Mouse (Mus musculus): Measurements from ENCODE around the gene Eif2b2. TPM values are rescaled to one million over a fixed set of nuclear protein-coding genes. Genes with fewer than 3 reads are reported as not detected.

The Eif2b2 gene
- polyA plus RNA-seq, 1 experiment from 2014 or later = 74.8 TPM

- H3K4me2 ChIP-seq (ENCODE audit: low read depth, low read length) = peak overlapping the region; percentile 39; the same call in 1 of the 2 replicates
- ATAC-seq = peak; percentile 60
These were observed 26.7 kb upstream of the Eif2b2 start for GRCm38 (mm10) chr12:85192461-85193108.

GRCm38 (mm10) chr12:85193146-85193545 lies 26.1 kb upstream of the Eif2b2 start:
- no peak overlapping the region for H3K9ac ChIP-seq (ENCODE audit: low read depth, low read length)
- H3K4me2 ChIP-seq (ENCODE audit: low read depth, low read length) = no peak overlapping the region
- 86% methylated on average over 10 of the region's 10 CpGs for WGBS
- H3K36me3 ChIP-seq (ENCODE audit: control insufficient read depth, insufficient read depth, low read length) = no peaks in the 10 kb centered on the region
- ATAC-seq = no peak
- H3K27me3 ChIP-seq (replicated peaks; ENCODE audit: control insufficient read depth, insufficient read depth, low read length) = no peaks in the 10 kb centered on the region
- no peak overlapping the region for H3K27ac ChIP-seq (ENCODE audit: low read length)
- H3K9me3 ChIP-seq (ENCODE audit: control insufficient read depth, low read length) = no peaks in the 10 kb centered on the region
- H3K4me3 ChIP-seq (ENCODE audit: low read length) = no peak overlapping the region
- peaks cover 31% of the 10 kb centered on the region for H3K4me1 ChIP-seq (ENCODE audit: control insufficient read depth, insufficient read depth, low read length)

More at GRCm38 (mm10) chr12:85192461-85193108, 26.7 kb upstream of the Eif2b2 start:
- no peaks in the 10 kb centered on the region for H3K27me3 ChIP-seq (replicated peaks; ENCODE audit: control insufficient read depth, insufficient read depth, low read length)
- peaks cover 29% of the 10 kb centered on the region for H3K4me1 ChIP-seq (ENCODE audit: control insufficient read depth, insufficient read depth, low read length)
- H3K9me3 ChIP-seq (ENCODE audit: control insufficient read depth, low read length) = no peaks in the 10 kb centered on the region
- WGBS = 24% methylated on average over 19 of the region's 19 CpGs
- H3K9ac ChIP-seq (ENCODE audit: low read depth, low read length) = peak overlapping the region; percentile 49; the same call in 1 of the 2 replicates
- H3K4me3 ChIP-seq (ENCODE audit: low read length) = no peak overlapping the region
- H3K36me3 ChIP-seq (ENCODE audit: control insufficient read depth, insufficient read depth, low read length) = no peaks in the 10 kb centered on the region
- H3K27ac ChIP-seq (ENCODE audit: low read length) = no peak overlapping the region

DNA sequence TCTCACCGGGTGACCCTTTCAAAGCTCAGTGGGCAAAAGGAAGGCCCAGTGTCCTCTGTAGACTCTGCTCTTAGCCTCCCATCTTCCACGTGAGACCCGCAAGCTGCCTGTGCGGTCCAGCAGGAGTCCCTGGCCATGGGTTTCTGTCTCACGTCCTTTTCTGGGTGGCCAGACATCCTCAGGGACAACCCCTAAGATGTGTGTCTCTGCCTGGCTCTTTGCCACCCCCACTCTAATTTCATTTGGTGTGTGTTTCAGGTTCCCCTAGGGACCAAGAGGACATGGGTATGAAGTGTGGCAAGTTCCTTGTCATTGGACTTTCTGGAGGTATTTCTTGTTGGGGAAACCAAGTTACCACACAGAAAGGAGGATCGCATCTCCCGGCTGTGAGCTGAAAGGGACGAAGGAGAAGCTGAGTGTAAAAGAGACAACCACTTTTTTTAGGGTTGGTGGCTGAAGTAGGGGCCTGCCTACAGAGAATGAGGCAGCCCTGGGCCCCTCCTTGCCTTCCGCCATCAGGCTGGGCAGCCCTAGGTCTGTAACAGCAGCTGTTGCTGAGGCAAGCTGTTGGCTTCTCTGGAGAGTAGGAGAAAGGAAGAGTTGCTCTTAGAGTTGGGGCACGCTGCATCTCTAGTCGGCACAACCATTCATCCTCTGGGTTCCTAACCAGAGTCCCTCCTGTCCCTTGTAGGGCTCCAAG lies 25.2 kb upstream of the Eif2b2 start:
- ATAC-seq = 0 out of 2 replicates have a peak, but pooled peaks have one; percentile 13
- Histone ChIP-seq H3K4me2 (ENCODE audit: low read depth, low read length) (no peak overlapping the region), H3K36me3 (ENCODE audit: control insufficient read depth, insufficient read depth, low read length) (no peaks in the 10 kb centered on the region), H3K27me3 (replicated peaks; ENCODE audit: control insufficient read depth, insufficient read depth, low read length) (no peaks in the 10 kb centered on the region), H3K9me3 (ENCODE audit: control insufficient read depth, low read length) (no peaks in the 10 kb centered on the region), H3K4me3 (ENCODE audit: low read length) (no peak overlapping the region), H3K9ac (ENCODE audit: low read depth, low read length) (no peak overlapping the region), H3K4me1 (ENCODE audit: control insufficient read depth, insufficient read depth, low read length) (peaks cover 31% of the 10 kb centered on the region), H3K27ac (ENCODE audit: low read length) (peak overlapping the region; percentile 76)
- WGBS = 82% methylated on average over 11 of the region's 11 CpGs

DNA sequence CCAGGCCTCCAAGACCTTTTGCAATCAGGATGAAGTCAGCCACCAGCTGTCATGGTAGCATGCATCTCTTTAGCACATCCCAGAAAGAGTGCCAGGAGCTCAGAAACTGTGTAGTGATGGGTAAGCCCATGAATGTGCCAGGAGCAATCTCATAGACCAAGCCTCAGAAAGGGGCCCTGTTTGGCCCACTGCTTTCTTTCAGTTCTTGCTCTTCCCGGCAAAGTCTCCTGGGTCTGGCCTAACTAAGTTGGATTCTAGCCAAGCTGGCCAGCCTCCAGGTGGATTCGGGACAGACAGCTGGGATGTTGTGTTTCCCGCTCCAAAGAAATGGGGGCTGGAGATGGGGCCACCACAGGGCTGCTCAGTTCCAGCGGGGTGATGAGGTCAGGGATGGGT lies 24.7 kb upstream of the Eif2b2 start:
- peaks cover 31% of the 10 kb centered on the region for H3K4me1 ChIP-seq (ENCODE audit: control insufficient read depth, insufficient read depth, low read length)
- ATAC-seq = peak; percentile 51
- no peak overlapping the region for H3K9ac ChIP-seq (ENCODE audit: low read depth, low read length)
- H3K27ac ChIP-seq (ENCODE audit: low read length) = peak overlapping the region; percentile 76
- H3K4me3 ChIP-seq (ENCODE audit: low read length) = no peak overlapping the region
- no peaks in the 10 kb centered on the region for H3K27me3 ChIP-seq (replicated peaks; ENCODE audit: control insufficient read depth, insufficient read depth, low read length)
- no peaks in the 10 kb centered on the region for H3K36me3 ChIP-seq (ENCODE audit: control insufficient read depth, insufficient read depth, low read length)
- WGBS = 32% methylated on average over 4 of the region's 4 CpGs
- H3K9me3 ChIP-seq (ENCODE audit: control insufficient read depth, low read length) = no peaks in the 10 kb centered on the region
- no peak overlapping the region for H3K4me2 ChIP-seq (ENCODE audit: low read depth, low read length)

GRCm38 (mm10) chr12:85195086-85195485 lies 24.2 kb upstream of the Eif2b2 start:
- Histone ChIP-seq H3K9me3 (ENCODE audit: control insufficient read depth, low read length) (no peaks in the 10 kb centered on the region), H3K27me3 (replicated peaks; ENCODE audit: control insufficient read depth, insufficient read depth, low read length) (no peaks in the 10 kb centered on the region), H3K4me1 (ENCODE audit: control insufficient read depth, insufficient read depth, low read length) (peaks cover 31% of the 10 kb centered on the region), H3K36me3 (ENCODE audit: control insufficient read depth, insufficient read depth, low read length) (no peaks in the 10 kb centered on the region), H3K4me2 (ENCODE audit: low read depth, low read length) (no peak overlapping the region), H3K4me3 (ENCODE audit: low read length) (no peak overlapping the region), H3K9ac (ENCODE audit: low read depth, low read length) (no peak overlapping the region), H3K27ac (ENCODE audit: low read length) (peak overlapping the region; percentile 76)
- 70% methylated on average over 5 of the region's 5 CpGs for WGBS
- no peak for ATAC-seq

DNA sequence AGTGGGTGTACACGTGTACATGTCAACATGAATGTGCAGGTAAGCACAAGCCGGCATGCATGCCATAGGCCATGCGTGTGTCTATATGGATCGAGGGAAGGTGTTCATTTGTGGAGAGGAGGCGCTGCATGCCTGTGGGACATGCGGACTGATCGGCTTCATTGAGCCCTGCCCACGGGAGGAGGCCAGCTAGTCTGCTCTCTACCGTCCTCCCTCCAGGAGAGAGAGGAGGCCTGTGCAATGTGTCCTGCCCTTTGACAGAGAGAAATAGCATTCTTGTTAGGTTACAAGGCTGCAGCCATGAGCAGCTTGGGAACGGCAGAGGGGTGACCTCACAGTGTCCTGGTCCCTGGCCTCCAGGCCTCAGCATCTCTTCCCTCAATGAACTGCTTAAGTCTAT lies 23.1 kb upstream of the Eif2b2 start:
- ATAC-seq = no peak
- H3K27me3 ChIP-seq (replicated peaks; ENCODE audit: control insufficient read depth, insufficient read depth, low read length) = no peaks in the 10 kb centered on the region
- no peak overlapping the region for H3K4me3 ChIP-seq (ENCODE audit: low read length)
- no peaks in the 10 kb centered on the region for H3K36me3 ChIP-seq (ENCODE audit: control insufficient read depth, insufficient read depth, low read length)
- peaks cover 36% of the 10 kb centered on the region for H3K4me1 ChIP-seq (ENCODE audit: control insufficient read depth, insufficient read depth, low read length)
- no peak overlapping the region for H3K9ac ChIP-seq (ENCODE audit: low read depth, low read length)
- no peaks in the 10 kb centered on the region for H3K9me3 ChIP-seq (ENCODE audit: control insufficient read depth, low read length)
- no peak overlapping the region for H3K4me2 ChIP-seq (ENCODE audit: low read depth, low read length)
- no peak overlapping the region for H3K27ac ChIP-seq (ENCODE audit: low read length)
- WGBS = 76% methylated on average over 10 of the region's 10 CpGs

- Histone ChIP-seq H3K4me3 (ENCODE audit: low read length) (no peak overlapping the region), H3K36me3 (ENCODE audit: control insufficient read depth, insufficient read depth, low read length) (no peaks in the 10 kb centered on the region), H3K9ac (ENCODE audit: low read depth, low read length) (no peak overlapping the region), H3K27ac (ENCODE audit: low read length) (no peak overlapping the region), H3K4me2 (ENCODE audit: low read depth, low read length) (no peak overlapping the region), H3K4me1 (ENCODE audit: control insufficient read depth, insufficient read depth, low read length) (peaks cover 36% of the 10 kb centered on the region), H3K9me3 (ENCODE audit: control insufficient read depth, low read length) (no peaks in the 10 kb centered on the region), H3K27me3 (replicated peaks; ENCODE audit: control insufficient read depth, insufficient read depth, low read length) (no peaks in the 10 kb centered on the region)
- no peak for ATAC-seq
- 67% methylated on average over 7 of the region's 7 CpGs for WGBS
These were observed 21.9 kb upstream of the Eif2b2 start for GRCm38 (mm10) chr12:85197371-85197770.

DNA sequence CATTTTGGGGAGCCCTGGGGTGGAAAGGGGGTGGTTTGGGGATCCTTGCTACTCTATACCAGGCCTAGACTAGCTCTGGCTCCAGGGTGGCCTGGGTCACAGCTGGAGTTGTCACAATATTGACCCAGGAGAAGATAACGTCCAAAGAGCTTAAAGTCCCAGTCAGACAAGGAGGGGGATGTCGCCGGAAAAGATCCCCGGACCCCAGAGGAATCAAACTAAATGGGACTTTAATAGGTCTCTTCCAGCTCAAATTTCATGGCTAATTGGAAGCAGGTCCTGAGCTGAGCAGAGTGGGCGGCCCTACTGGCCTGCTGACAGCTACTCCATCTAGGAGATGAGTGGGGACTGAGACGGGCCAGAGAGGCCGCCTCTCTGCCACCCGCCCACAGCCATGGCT lies 21.3 kb upstream of the Eif2b2 start:
- WGBS = 44% methylated on average over 8 of the region's 8 CpGs
- H3K9me3 ChIP-seq (ENCODE audit: control insufficient read depth, low read length) = no peaks in the 10 kb centered on the region
- no peak overlapping the region for H3K4me2 ChIP-seq (ENCODE audit: low read depth, low read length)
- H3K27ac ChIP-seq (ENCODE audit: low read length) = no peak overlapping the region
- peaks cover 30% of the 10 kb centered on the region for H3K4me1 ChIP-seq (ENCODE audit: control insufficient read depth, insufficient read depth, low read length)
- ATAC-seq = no peak
- H3K36me3 ChIP-seq (ENCODE audit: control insufficient read depth, insufficient read depth, low read length) = no peaks in the 10 kb centered on the region
- H3K9ac ChIP-seq (ENCODE audit: low read depth, low read length) = no peak overlapping the region
- no peak overlapping the region for H3K4me3 ChIP-seq (ENCODE audit: low read length)
- no peaks in the 10 kb centered on the region for H3K27me3 ChIP-seq (replicated peaks; ENCODE audit: control insufficient read depth, insufficient read depth, low read length)

- no peak for ATAC-seq
These were observed 19.3 kb upstream of the Eif2b2 start for GRCm38 (mm10) chr12:85199954-85200353.

More at GRCm38 (mm10) chr12:85199954-85200353, 19.3 kb upstream of the Eif2b2 start:
- Histone ChIP-seq H3K27ac (ENCODE audit: low read length) (no peak overlapping the region), H3K9ac (ENCODE audit: low read depth, low read length) (no peak overlapping the region), H3K36me3 (ENCODE audit: control insufficient read depth, insufficient read depth, low read length) (no peaks in the 10 kb centered on the region), H3K9me3 (ENCODE audit: control insufficient read depth, low read length) (no peaks in the 10 kb centered on the region), H3K4me2 (ENCODE audit: low read depth, low read length) (no peak overlapping the region), H3K4me3 (ENCODE audit: low read length) (no peak overlapping the region), H3K4me1 (ENCODE audit: control insufficient read depth, insufficient read depth, low read length) (peaks cover 21% of the 10 kb centered on the region), H3K27me3 (replicated peaks; ENCODE audit: control insufficient read depth, insufficient read depth, low read length) (no peaks in the 10 kb centered on the region)
- 78% methylated on average over 1 of the region's 1 CpGs for WGBS
